Mouse (Mus musculus) hindbrain, embryonic 10.5 days (tissue): ENCODE measurements around the gene Usp2. TPM values are rescaled to one million over a fixed set of nuclear protein-coding genes. Genes with fewer than 3 reads are reported as not detected.

ENCODE experiments used
- DNase-seq: peaks from one replicate; pipeline ENCODE4 v3.0.0-alpha.2; 2017; ENCODE audit warnings: low spot score
- H3K27ac ChIP-seq: fragments of 300-500 bp; sonication (generic); 2 replicates; pipeline ENCODE4 v1.5.1; 2016; ENCODE audit warnings: mild to moderate bottlenecking, moderate library complexity
- H3K27me3 ChIP-seq: fragments of 300-500 bp; sonication (generic); 2 replicates; pipeline ENCODE4 v1.6.1; 2016; ENCODE audit warnings: mild to moderate bottlenecking; ENCODE audit not compliant: poor library complexity, insufficient read depth, severe bottlenecking
- H3K36me3 ChIP-seq: fragments of 300-500 bp; sonication (generic); 2 replicates; pipeline ENCODE4 v1.6.1; 2016; ENCODE audit warnings: mild to moderate bottlenecking, moderate library complexity
- H3K4me1 ChIP-seq: fragments of 300-500 bp; sonication (generic); replicated peaks from 2 replicates; pipeline ENCODE4 v1.6.1; 2016; ENCODE audit warnings: mild to moderate bottlenecking
- H3K4me3 ChIP-seq: fragments of 300-500 bp; sonication (generic); 2 replicates; pipeline ENCODE4 v1.5.1; 2016; ENCODE audit warnings: mild to moderate bottlenecking, moderate library complexity
- H3K9me3 ChIP-seq: fragments of 300-500 bp; sonication (generic); 2 replicates; pipeline ENCODE4 v1.6.1; 2016; ENCODE audit warnings: mild to moderate bottlenecking, moderate library complexity
- WGBS: fragments of 180-500 bp; shearing (Covaris S2); methylation state at CpG from one replicate; pipeline ENCODE4 v1.1.7; 2016; 5-methylcytosine and 5-hydroxymethylcytosine counted together
- polyA plus RNA-seq: library from polyadenylated mRNA; unstranded; fragments of >200 nt; fragmentation: Nextera tagmentation; extraction: Ambion mirVana; gene quantifications from 2 replicates; pipeline ENCODE4 v1.2.1, GENCODE M21; 2016

Usp2 gene
- polyA plus RNA-seq, 1 experiment from 2014 or later = 13.5 TPM

DNA sequence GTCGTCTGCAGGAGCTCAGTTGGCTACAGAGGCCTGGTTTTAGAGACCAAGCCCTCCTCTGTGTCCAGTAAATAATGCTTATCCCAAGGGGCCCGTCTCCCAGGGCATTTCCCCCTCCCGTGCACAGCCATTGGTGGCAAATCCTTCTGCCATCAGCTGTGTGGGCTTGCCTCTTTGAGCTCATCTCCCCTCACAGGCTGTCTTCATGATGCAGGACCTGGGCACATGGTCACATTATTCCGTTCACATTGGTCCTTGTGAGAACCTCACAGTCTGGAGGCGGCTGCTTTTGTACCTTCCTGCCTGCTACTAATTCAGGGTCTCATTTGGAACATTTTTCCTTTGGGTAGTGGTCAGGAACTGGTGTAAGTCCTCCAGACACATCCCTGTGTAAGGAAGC, 75.1 kb downstream of the Usp2 start:
- DNase-seq = no peak
- Histone ChIP-seq H3K36me3 (peaks cover 64% of the 10 kb centered on the region), H3K27ac (no peak overlapping the region)

GRCm38 (mm10) chr9:44143421-44143820, 76.6 kb downstream of the Usp2 start:
- Histone ChIP-seq H3K27ac (no peak overlapping the region), H3K4me1 (peaks cover 37% of the 10 kb centered on the region), H3K9me3 (no peaks in the 10 kb centered on the region), H3K4me3 (no peak overlapping the region), H3K27me3 (no peaks in the 10 kb centered on the region), H3K36me3 (peaks cover 68% of the 10 kb centered on the region)
- WGBS = 74% methylated on average over 5 of the region's 5 CpGs
- no peak for DNase-seq

More for the DNA sequence above, 75.1 kb downstream of the Usp2 start:
- no peak overlapping the region for H3K4me3 ChIP-seq
- 66% methylated on average over 5 of the region's 5 CpGs for WGBS
- no peaks in the 10 kb centered on the region for H3K9me3 ChIP-seq
- H3K27me3 ChIP-seq = peaks cover 2% of the 10 kb centered on the region
- H3K4me1 ChIP-seq = peaks cover 37% of the 10 kb centered on the region

- peaks cover 30% of the 10 kb centered on the region for H3K4me1 ChIP-seq
- peaks cover 73% of the 10 kb centered on the region for H3K36me3 ChIP-seq
- H3K9me3 ChIP-seq = no peaks in the 10 kb centered on the region
- no peak overlapping the region for H3K27ac ChIP-seq
- 27% methylated on average over 7 of the region's 8 CpGs for WGBS
- H3K27me3 ChIP-seq = no peaks in the 10 kb centered on the region
- no peak overlapping the region for H3K4me3 ChIP-seq
- DNase-seq = no peak
These were observed 77.3 kb downstream of the Usp2 start for GRCm38 (mm10) chr9:44144023-44144717.

GRCm38 (mm10) chr9:44144718-44145060, 77.9 kb downstream of the Usp2 start:
- no peak for DNase-seq
- no peak overlapping the region for H3K4me3 ChIP-seq
- no peaks in the 10 kb centered on the region for H3K9me3 ChIP-seq
- H3K36me3 ChIP-seq = peaks cover 73% of the 10 kb centered on the region
- H3K27me3 ChIP-seq = no peaks in the 10 kb centered on the region
- no peak overlapping the region for H3K27ac ChIP-seq
- peaks cover 25% of the 10 kb centered on the region; the same call in 1 of the 2 replicates for H3K4me1 ChIP-seq

Other genes with a start within 250 kb of the Usp2 start
- 0.14 TPM in 1 of 2 replicates, not detected in the other for gene Thy1, start 23.6 kb upstream of the Usp2 start, polyA plus RNA-seq
- gene Mfrp, start 34.7 kb downstream of the Usp2 start, polyA plus RNA-seq = 0.14 and 0.30 TPM in 2 replicates
- gene C1qtnf5, start 40.2 kb downstream of the Usp2 start, polyA plus RNA-seq = 0.31 and 1.1 TPM in 2 replicates
- gene Gm49380, start 46.5 kb downstream of the Usp2 start, polyA plus RNA-seq = 0.22 and 0.75 TPM in 2 replicates
- gene Rnf26, start 46.5 kb downstream of the Usp2 start, polyA plus RNA-seq = 75.6 and 76.9 TPM in 2 replicates
- gene Mcam, start 67.4 kb downstream of the Usp2 start, polyA plus RNA-seq = 10.8 and 11.2 TPM in 2 replicates
- gene Cbl, start 167.0 kb downstream of the Usp2 start, polyA plus RNA-seq = 21.1 and 22.8 TPM in 2 replicates
- gene Ccdc153, start 173.7 kb downstream of the Usp2 start, polyA plus RNA-seq = not detected in 2 replicates
- 0.14 TPM in 1 of 2 replicates, not detected in the other for gene Pdzd3, start 184.4 kb downstream of the Usp2 start, polyA plus RNA-seq
- gene Nlrx1, start 201.6 kb downstream of the Usp2 start, polyA plus RNA-seq = 2.4 and 3.3 TPM in 2 replicates
- gene Abcg4, start 221.6 kb downstream of the Usp2 start, polyA plus RNA-seq = 4.3 and 7.2 TPM in 2 replicates
- 30.0 and 30.7 TPM in 2 replicates for gene Hinfp, start 238.7 kb downstream of the Usp2 start, polyA plus RNA-seq